Mouse (Mus musculus) heart, postnatal 4 days (tissue): ENCODE data around the gene Zxdc. TPM values are rescaled to one million over a fixed set of nuclear protein-coding genes. Genes with fewer than 3 reads are reported as not detected.
A peak's percentile ranks its signal among the peaks of the same experiment; 100 is the strongest.

Experiments used
- DNase-seq: peaks from one replicate; pipeline ENCODE4 v3.0.0; 2021
- total RNA-seq, 2 experiments: library from RNA; stranded (reverse); gene quantifications; 2 replicates each; pipeline ENCODE4 v1.2.3; 2021

The Zxdc gene
- total RNA-seq, result 10 to 100 TPM; 17.4 to 18.6 TPM

- DNase-seq, result peak; percentile 100
Measured at GRCm38 (mm10) chr6:90368976-90369724, at the start of gene Zxdc. Gene Zxdc, plus strand, starts transcription at chr6:90369492.

GRCm38 (mm10) chr6:90320429-90320828 is 48.9 kb upstream of the Zxdc start:
- DNase-seq, result no peak

GRCm38 (mm10) chr6:90321811-90322210 is 47.5 kb upstream of the Zxdc start:
- DNase-seq, result no peak

GRCm38 (mm10) chr6:90324026-90324425 is 45.3 kb upstream of the Zxdc start:
- peak; percentile 13 for DNase-seq

- no peak for DNase-seq
Measured at GRCm38 (mm10) chr6:90324463-90324862, 44.8 kb upstream of the Zxdc start.

- DNase-seq, result peak; percentile 29
Measured at GRCm38 (mm10) chr6:90324991-90325390, 44.3 kb upstream of the Zxdc start, which contains the start of gene Chst13. Gene Chst13, minus strand, starts transcription at chr6:90325185.

- peak; percentile 27 for DNase-seq
Measured at GRCm38 (mm10) chr6:90327670-90328069, 41.6 kb upstream of the Zxdc start.

GRCm38 (mm10) chr6:90329953-90330352 is 39.3 kb upstream of the Zxdc start:
- peak; percentile 70 for DNase-seq

- no peak for DNase-seq
Measured at GRCm38 (mm10) chr6:90332561-90333425, 36.5 kb upstream of the Zxdc start, which contains the start of gene Uroc1. Gene Uroc1, plus strand, starts transcription at chr6:90333284.

GRCm38 (mm10) chr6:90334244-90334643 is 35.0 kb upstream of the Zxdc start:
- no peak for DNase-seq

GRCm38 (mm10) chr6:90342343-90342742 is 26.9 kb upstream of the Zxdc start:
- no peak for DNase-seq

- no peak for DNase-seq
Measured at GRCm38 (mm10) chr6:90347183-90347582, 22.1 kb upstream of the Zxdc start.

- no peak for DNase-seq
Measured at GRCm38 (mm10) chr6:90348500-90348899, 20.8 kb upstream of the Zxdc start.

- DNase-seq, result no peak
Measured at GRCm38 (mm10) chr6:90350011-90350410, 19.3 kb upstream of the Zxdc start.

- DNase-seq, result no peak
Measured at GRCm38 (mm10) chr6:90358142-90358541, 11.2 kb upstream of the Zxdc start.

GRCm38 (mm10) chr6:90359445-90359844 is 9.8 kb upstream of the Zxdc start:
- no peak for DNase-seq

- DNase-seq, result peak; percentile 69
Measured at GRCm38 (mm10) chr6:90360024-90360781, 9.1 kb upstream of the Zxdc start.

- DNase-seq, result no peak
Measured at GRCm38 (mm10) chr6:90360922-90361614, 8.2 kb upstream of the Zxdc start.

GRCm38 (mm10) chr6:90363301-90363700 is 6.0 kb upstream of the Zxdc start:
- DNase-seq, result no peak

GRCm38 (mm10) chr6:90369725-90370553 is 647 bp downstream of the Zxdc start:
- DNase-seq, result peak; percentile 46

GRCm38 (mm10) chr6:90374647-90375046 is 5.4 kb downstream of the Zxdc start:
- peak; percentile 21 for DNase-seq
